Mouse (Mus musculus) forebrain, embryonic 14.5 days (tissue): ENCODE measurements around the gene Hdac7. TPM values are rescaled to one million over a fixed set of nuclear protein-coding genes. Genes with fewer than 3 reads are reported as not detected.

ENCODE experiments used
- ATAC-seq: fragments of 200-750 bp; cut with Nextera tagmentation; 2 replicates; pipeline ENCODE4 v1.8.0; 2017; ENCODE audit warnings: mild to moderate bottlenecking, moderate library complexity
- DNase-seq: peaks from one replicate; pipeline ENCODE4 v3.0.0-alpha.2; 2015; ENCODE audit warnings: low spot score
- H3K27ac ChIP-seq: fragments of 300-500 bp; sonication (generic); 2 replicates; pipeline ENCODE4 v1.5.1; 2014; ENCODE audit warnings: low read depth, mild to moderate bottlenecking, control low read depth, low read length, moderate library complexity
- H3K27me3 ChIP-seq: fragments of 300-500 bp; sonication (generic); replicated peaks from 2 replicates; pipeline ENCODE4 v1.6.1; 2014; ENCODE audit warnings: low read length, control low read depth, mixed read lengths; ENCODE audit not compliant: control insufficient read depth, insufficient read depth
- H3K36me3 ChIP-seq: fragments of 300-500 bp; sonication (generic); 2 replicates; pipeline ENCODE4 v1.6.1; 2014; ENCODE audit warnings: low read length, control low read depth; ENCODE audit not compliant: control insufficient read depth, insufficient read depth
- H3K4me1 ChIP-seq: fragments of 300-500 bp; sonication (generic); 2 replicates; pipeline ENCODE4 v1.6.1; 2014; ENCODE audit warnings: antibody characterized with exemption, low read length, control low read depth; ENCODE audit not compliant: control insufficient read depth, insufficient read depth
- H3K4me2 ChIP-seq: fragments of 300-500 bp; sonication (generic); 2 replicates; pipeline ENCODE4 v1.6.1; 2014; ENCODE audit warnings: mild to moderate bottlenecking, control low read depth, low read length
- H3K4me3 ChIP-seq: fragments of 300-500 bp; sonication (generic); 2 replicates; pipeline ENCODE4 v1.5.1; 2014; ENCODE audit warnings: low read depth, low read length, control low read depth
- H3K9ac ChIP-seq: fragments of 300-500 bp; sonication (generic); 2 replicates; pipeline ENCODE4 v1.6.1; 2014; ENCODE audit warnings: mild to moderate bottlenecking, low read length, control low read depth, moderate library complexity
- H3K9me3 ChIP-seq: fragments of 300-500 bp; sonication (generic); replicated peaks from 2 replicates; pipeline ENCODE4 v1.6.1; 2016; ENCODE audit warnings: low read length, control low read depth, mixed read lengths; ENCODE audit not compliant: control insufficient read depth
- WGBS: fragments of 180-500 bp; shearing (Covaris S2); extraction: QIAGEN DNeasy Blood & Tissue Kit; methylation state at CpG from one replicate; pipeline ENCODE4 v1.1.7; 2014; 5-methylcytosine and 5-hydroxymethylcytosine counted together
- polyA plus RNA-seq: library from polyadenylated mRNA; unstranded; fragments of >200 nt; fragmentation: Nextera tagmentation; extraction: Ambion mirVana; gene quantifications from 2 replicates; pipeline ENCODE4 v1.2.1, GENCODE M21; 2014

Hdac7 gene
- polyA plus RNA-seq, 1 experiment from 2014 or later, result 19.5 TPM

GRCm38 (mm10) chr15:97748309-97748708 lies 96.0 kb downstream of the Hdac7 start:
- H3K4me3 ChIP-seq, result no peak overlapping the region
- H3K9ac ChIP-seq, result no peak overlapping the region
- H3K4me1 ChIP-seq, result peaks cover 8% of the 10 kb centered on the region
- H3K4me2 ChIP-seq, result no peak overlapping the region
- no peaks in the 10 kb centered on the region for H3K36me3 ChIP-seq
- H3K9me3 ChIP-seq, result no peaks in the 10 kb centered on the region
- ATAC-seq (no peak), DNase-seq (no peak)
- no peaks in the 10 kb centered on the region for H3K27me3 ChIP-seq
- H3K27ac ChIP-seq, result no peak overlapping the region
- WGBS, result 46% methylated on average over 10 of the region's 10 CpGs

- 89% methylated on average over 4 of the region's 4 CpGs for WGBS
- H3K27ac ChIP-seq, result no peak overlapping the region
- DNase-seq (no peak), ATAC-seq (no peak)
- H3K4me1 ChIP-seq, result peaks cover 8% of the 10 kb centered on the region
- H3K27me3 ChIP-seq, result no peaks in the 10 kb centered on the region
- no peak overlapping the region for H3K4me2 ChIP-seq
- H3K36me3 ChIP-seq, result no peaks in the 10 kb centered on the region
- no peak overlapping the region for H3K4me3 ChIP-seq
- H3K9me3 ChIP-seq, result no peaks in the 10 kb centered on the region
- H3K9ac ChIP-seq, result no peak overlapping the region
Observed at GRCm38 (mm10) chr15:97747486-97747885, 96.8 kb downstream of the Hdac7 start.

- Histone ChIP-seq H3K27ac (no peak overlapping the region), H3K4me3 (no peak overlapping the region), H3K9ac (no peak overlapping the region), H3K9me3 (no peaks in the 10 kb centered on the region), H3K4me1 (peaks cover 8% of the 10 kb centered on the region), H3K27me3 (no peaks in the 10 kb centered on the region), H3K36me3 (no peaks in the 10 kb centered on the region), H3K4me2 (no peak overlapping the region)
- DNase-seq (no peak), ATAC-seq (no peak)
- WGBS, result 95% methylated on average over 24 of the region's 24 CpGs
Observed at GRCm38 (mm10) chr15:97746748-97747147, 97.6 kb downstream of the Hdac7 start.

GRCm38 (mm10) chr15:97746278-97746677 lies 98.0 kb downstream of the Hdac7 start:
- ATAC-seq, result no peak
- no peak overlapping the region for H3K4me3 ChIP-seq
- 94% methylated on average over 10 of the region's 10 CpGs for WGBS

DNA sequence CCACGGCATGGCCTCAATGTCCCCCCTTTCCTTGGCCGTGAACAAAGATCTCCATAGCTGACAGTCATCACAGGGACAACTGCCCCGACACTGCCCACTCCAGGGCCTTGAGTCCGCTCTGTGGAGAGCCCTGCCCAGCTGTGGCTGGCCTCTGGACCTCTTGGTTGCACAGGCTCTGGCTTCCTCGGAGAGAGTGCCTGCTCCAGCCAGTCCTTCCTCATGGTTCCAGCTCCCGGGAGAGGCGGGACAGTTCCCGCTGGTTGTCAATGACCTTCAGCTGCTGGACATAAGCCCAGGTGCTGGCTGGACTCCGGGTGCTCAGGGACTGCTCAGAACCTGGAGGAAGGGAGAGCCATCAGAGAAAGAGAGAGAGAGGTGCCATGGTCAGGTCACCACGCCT lies 99.0 kb downstream of the Hdac7 start:
- Histone ChIP-seq H3K36me3 (no peaks in the 10 kb centered on the region), H3K4me2 (no peak overlapping the region), H3K27me3 (no peaks in the 10 kb centered on the region), H3K4me1 (peaks cover 3% of the 10 kb centered on the region), H3K9ac (no peak overlapping the region), H3K9me3 (no peaks in the 10 kb centered on the region), H3K27ac (no peak overlapping the region), H3K4me3 (no peak overlapping the region)
- 87% methylated on average over 9 of the region's 10 CpGs for WGBS
- DNase-seq (no peak), ATAC-seq (no peak)

More at GRCm38 (mm10) chr15:97746278-97746677, 98.0 kb downstream of the Hdac7 start:
- Histone ChIP-seq H3K36me3 (no peaks in the 10 kb centered on the region), H3K27ac (no peak overlapping the region), H3K9ac (no peak overlapping the region), H3K4me2 (no peak overlapping the region), H3K4me1 (peaks cover 8% of the 10 kb centered on the region), H3K9me3 (no peaks in the 10 kb centered on the region), H3K27me3 (no peaks in the 10 kb centered on the region)
- DNase-seq, result no peak

DNA sequence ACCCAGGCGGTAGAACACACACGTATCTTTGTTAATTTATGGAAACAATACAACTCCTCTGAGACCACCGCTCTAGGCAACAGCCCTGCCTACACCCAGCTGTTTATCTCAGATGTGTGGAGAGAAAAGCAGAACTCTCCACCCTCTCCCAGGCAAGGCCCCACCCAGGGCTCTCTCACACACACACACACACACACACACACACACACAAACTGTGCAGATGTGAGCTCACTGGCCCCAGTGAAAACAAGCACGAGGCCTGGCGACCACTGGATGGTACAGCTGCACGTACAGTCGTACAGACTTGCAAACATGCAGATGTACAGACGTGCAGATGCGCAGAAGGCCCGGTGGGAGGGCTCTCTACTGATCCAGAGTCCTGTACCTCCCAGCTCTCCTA lies 99.4 kb downstream of the Hdac7 start:
- WGBS, result 75% methylated on average over 10 of the region's 10 CpGs
- ATAC-seq (no peak), DNase-seq (no peak)
- no peaks in the 10 kb centered on the region for H3K9me3 ChIP-seq
- H3K36me3 ChIP-seq, result no peaks in the 10 kb centered on the region
- no peak overlapping the region for H3K9ac ChIP-seq
- no peak overlapping the region for H3K4me2 ChIP-seq
- no peak overlapping the region for H3K4me3 ChIP-seq
- H3K27me3 ChIP-seq, result no peaks in the 10 kb centered on the region
- no peaks in the 10 kb centered on the region for H3K4me1 ChIP-seq
- H3K27ac ChIP-seq, result no peak overlapping the region

DNA sequence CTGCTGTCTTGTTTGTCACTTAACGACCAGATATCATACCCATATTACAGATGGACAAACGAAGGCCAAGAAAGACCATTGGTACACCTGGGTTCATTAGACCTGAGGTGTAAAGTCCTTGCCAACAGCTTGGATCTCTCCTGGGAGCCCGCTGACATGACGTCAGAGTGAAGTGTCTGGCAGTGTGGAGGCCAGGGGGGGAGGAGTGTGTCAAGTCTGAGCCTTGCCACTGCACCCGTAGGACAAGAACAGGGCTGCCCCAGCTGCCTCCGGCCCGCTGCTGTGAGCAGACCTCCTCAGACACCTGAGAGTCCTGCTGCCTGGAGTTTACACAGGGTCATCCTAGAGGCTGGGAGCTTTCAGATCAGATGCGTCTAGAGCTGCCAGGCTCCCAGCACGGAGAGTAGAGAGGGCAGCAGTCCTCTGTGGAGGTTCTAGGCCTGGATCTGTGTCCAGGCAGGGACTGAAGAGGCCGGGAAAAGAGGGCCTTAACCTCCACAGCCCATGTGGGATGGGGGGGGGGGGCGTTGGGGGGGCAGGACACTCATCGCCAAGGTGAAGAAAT lies 100.3 kb downstream of the Hdac7 start:
- Histone ChIP-seq H3K27me3 (no peaks in the 10 kb centered on the region), H3K4me1 (no peaks in the 10 kb centered on the region), H3K4me2 (no peak overlapping the region), H3K9me3 (no peaks in the 10 kb centered on the region), H3K36me3 (no peaks in the 10 kb centered on the region), H3K9ac (no peak overlapping the region), H3K4me3 (no peak overlapping the region), H3K27ac (no peak overlapping the region)
- DNase-seq, result no peak
- ATAC-seq, result no peak
- 78% methylated on average over 12 of the region's 12 CpGs for WGBS

GRCm38 (mm10) chr15:97743210-97743609 lies 101.1 kb downstream of the Hdac7 start:
- no peaks in the 10 kb centered on the region for H3K4me1 ChIP-seq
- H3K9me3 ChIP-seq, result no peaks in the 10 kb centered on the region
- no peak overlapping the region for H3K4me3 ChIP-seq
- H3K27me3 ChIP-seq, result no peaks in the 10 kb centered on the region
- WGBS, result 87% methylated on average over 5 of the region's 5 CpGs
- H3K4me2 ChIP-seq, result no peak overlapping the region
- DNase-seq (no peak), ATAC-seq (no peak)
- no peak overlapping the region for H3K9ac ChIP-seq
- H3K36me3 ChIP-seq, result no peaks in the 10 kb centered on the region
- no peak overlapping the region for H3K27ac ChIP-seq
